Mouse (Mus musculus) mouse embryonic stem cell (cell line): ENCODE measurements around the gene Nod1.

Source experiments
- in situ Hi-C, 2 experiments: fragments of 300-500 bp; cut with MboI; formaldehyde crosslinking; loops; 1 replicate in 1 of 2; 3 replicates in 1 of 2; pipeline ENCODE4 v1.14.3; 2019 to 2020; ENCODE audit warnings: low sequenced_read_pairs in 2 of 2, low pct_unique_long_range_greater_than_20kb in 1 of 2, mixed read lengths in 1 of 2; ENCODE audit not compliant: unreplicated experiment in 1 of 2

Nod1 gene

GRCm38 (mm10) chr6:54917523-54917922, 54.9 kb downstream of the Nod1 start:
- in situ Hi-C loops, result loop anchor here in 1 of 2 experiments (10.0 kb wide), 2 partner anchors 97 to 213 kb away; no protein-coding TSS in a partner anchor

- in situ Hi-C loops, result loop anchor here in 1 of 2 experiments (10.0 kb wide), 2 partner anchors 98 to 212 kb away; no protein-coding TSS in a partner anchor
These were observed 55.5 kb downstream of the Nod1 start for GRCm38 (mm10) chr6:54916941-54917340.

GRCm38 (mm10) chr6:54916163-54916562, 56.2 kb downstream of the Nod1 start:
- in situ Hi-C loops, result loop anchor here in 1 of 2 experiments (10.0 kb wide), 2 partner anchors 99 to 211 kb away; no protein-coding TSS in a partner anchor

- in situ Hi-C loops, result loop anchor here in 1 of 2 experiments (10.0 kb wide), 2 partner anchors 100 to 210 kb away; no protein-coding TSS in a partner anchor
These were observed 57.4 kb downstream of the Nod1 start for GRCm38 (mm10) chr6:54914977-54915376.

GRCm38 (mm10) chr6:54906053-54907040, 66.1 kb downstream of the Nod1 start:
- in situ Hi-C loops, result no loop called here

- in situ Hi-C loops, result no loop called here
These were observed 69.9 kb downstream of the Nod1 start for GRCm38 (mm10) chr6:54902547-54902946.

GRCm38 (mm10) chr6:54900256-54900655, 72.2 kb downstream of the Nod1 start:
- in situ Hi-C loops, result no loop called here

- in situ Hi-C loops, result no loop called here
These were observed 81.0 kb downstream of the Nod1 start for GRCm38 (mm10) chr6:54891384-54891783.

- in situ Hi-C loops, result no loop called here
These were observed 82.2 kb downstream of the Nod1 start for GRCm38 (mm10) chr6:54890221-54890620.

GRCm38 (mm10) chr6:54886195-54886594, 86.2 kb downstream of the Nod1 start:
- in situ Hi-C loops, result no loop called here

GRCm38 (mm10) chr6:54883424-54883823, 89.0 kb downstream of the Nod1 start:
- in situ Hi-C loops, result no loop called here

GRCm38 (mm10) chr6:54880086-54880485, 92.3 kb downstream of the Nod1 start:
- in situ Hi-C loops, result no loop called here

GRCm38 (mm10) chr6:54878546-54878945, 93.9 kb downstream of the Nod1 start:
- in situ Hi-C loops, result no loop called here

GRCm38 (mm10) chr6:54877651-54878050, 94.8 kb downstream of the Nod1 start:
- in situ Hi-C loops, result no loop called here

GRCm38 (mm10) chr6:54876782-54877181, 95.6 kb downstream of the Nod1 start:
- in situ Hi-C loops, result no loop called here
